27 mouse cellular contexts compared by ENCODE assay signal in the genomic region with DNA sequence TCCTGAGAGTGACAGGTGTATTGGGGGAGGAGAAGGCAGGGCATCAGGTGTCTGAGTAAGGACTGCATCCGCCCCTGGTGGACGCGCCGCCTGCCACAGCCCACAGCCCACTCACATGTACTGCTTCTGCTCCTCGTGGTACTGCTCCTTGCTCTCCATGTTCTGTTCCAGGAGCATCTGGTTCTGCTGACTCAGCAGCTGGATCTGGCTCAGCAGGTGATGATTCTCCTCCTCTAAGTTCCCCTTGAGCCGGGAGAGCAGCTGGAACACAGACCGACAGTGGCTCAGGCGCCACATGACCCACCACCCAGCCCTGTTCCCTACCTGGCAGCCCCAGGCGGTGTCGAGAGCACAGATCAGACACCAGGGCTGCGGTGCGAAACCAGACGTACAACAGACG. TPM values are rescaled to one million over a fixed set of nuclear protein-coding genes. Genes with fewer than 3 reads are reported as not detected.
"Had no signal": no experiment of that assay in that cellular context is flagged by ENCODE, and none has a peak within 500 bp of the region (broad histone marks: within the 10 kb centered on the region; RNA-seq: fewer than 3 reads in every experiment).

No protein-coding gene starts in this region.

- H3K9ac ChIP-seq: embryonic facial prominence, embryonic 12.5 days; embryonic facial prominence, embryonic 13.5 days; embryonic facial prominence, embryonic 15.5 days; forebrain, embryonic 12.5 days; forebrain, embryonic 13.5 days; forebrain, embryonic 15.5 days; forebrain, postnatal 0 days had no signal

- DNase-seq: cerebellum, adult 9-11 months; cerebellum, postnatal 10 days; cerebellum, postnatal 14 days; cerebellum, postnatal 25 days; cerebellum, postnatal 36 days; embryo, embryonic 11 days; forebrain, postnatal 0 days; gastrocnemius, adult 2 months; gastrocnemius, postnatal 10 days; gastrocnemius, postnatal 14 days; gastrocnemius, postnatal 25 days; gastrocnemius, postnatal 36 days; heart, adult 11 months; heart, adult 18-20 months; heart, adult 2 months had no signal

- H3K4me2 ChIP-seq: embryonic facial prominence, embryonic 12.5 days; embryonic facial prominence, embryonic 13.5 days; embryonic facial prominence, embryonic 15.5 days; forebrain, embryonic 12.5 days; forebrain, embryonic 13.5 days; forebrain, embryonic 15.5 days had no signal

- H3K36me3 ChIP-seq: embryonic facial prominence, embryonic 12.5 days; embryonic facial prominence, embryonic 15.5 days had no signal

- H3K4me3 ChIP-seq: embryonic facial prominence, embryonic 10.5 days; embryonic facial prominence, embryonic 12.5 days; embryonic facial prominence, embryonic 13.5 days; embryonic facial prominence, embryonic 15.5 days; erythroblast, embryonic 14.5 days; forebrain, embryonic 10.5 days; forebrain, embryonic 12.5 days; forebrain, embryonic 13.5 days; forebrain, embryonic 15.5 days; gastrocnemius, adult 2 months; heart, adult 2 months had no signal

- H3K27ac ChIP-seq: embryonic facial prominence, embryonic 10.5 days; embryonic facial prominence, embryonic 12.5 days; embryonic facial prominence, embryonic 13.5 days; embryonic facial prominence, embryonic 15.5 days; forebrain, embryonic 10.5 days; forebrain, embryonic 12.5 days; forebrain, embryonic 13.5 days; forebrain, embryonic 15.5 days; gastrocnemius, adult 2 months; heart, adult 2 months had no signal

- H3K9me3 ChIP-seq: embryonic facial prominence, embryonic 10.5 days; embryonic facial prominence, embryonic 12.5 days; embryonic facial prominence, embryonic 13.5 days; embryonic facial prominence, embryonic 15.5 days; forebrain, embryonic 10.5 days; forebrain, embryonic 12.5 days; forebrain, embryonic 13.5 days; forebrain, embryonic 15.5 days had no signal

- H3K27me3 ChIP-seq: embryonic facial prominence, embryonic 12.5 days; embryonic facial prominence, embryonic 13.5 days; embryonic facial prominence, embryonic 15.5 days; forebrain, embryonic 12.5 days; forebrain, embryonic 13.5 days; forebrain, embryonic 15.5 days had no signal

- H3K4me1 ChIP-seq: embryonic facial prominence, embryonic 10.5 days; embryonic facial prominence, embryonic 12.5 days; embryonic facial prominence, embryonic 15.5 days; forebrain, embryonic 10.5 days; forebrain, embryonic 12.5 days; forebrain, embryonic 13.5 days; forebrain, embryonic 15.5 days had no signal

- ATAC-seq: forebrain, embryonic 13.5 days; forebrain, embryonic 14.5 days; forebrain, embryonic 15.5 days; forebrain, embryonic 16.5 days; forebrain, postnatal 0 days had no signal

RNA-seq across cellular contexts. Expression of a gene that starts 23.7 kb away (rescaled TPM):
- total RNA-seq: common myeloid progenitor, adult 5-6 weeks had no signal
- polyA plus RNA-seq: erythroblast, embryonic 14.5 days had no signal
